Mouse (Mus musculus) lung, postnatal 25 days (tissue): ENCODE data around the gene Hist1h2bh.

ENCODE experiments used
- DNase-seq: peaks from one replicate; pipeline ENCODE4 v3.0.0; 2022; ENCODE audit warnings: low spot score

Hist1h2bh gene

DNA sequence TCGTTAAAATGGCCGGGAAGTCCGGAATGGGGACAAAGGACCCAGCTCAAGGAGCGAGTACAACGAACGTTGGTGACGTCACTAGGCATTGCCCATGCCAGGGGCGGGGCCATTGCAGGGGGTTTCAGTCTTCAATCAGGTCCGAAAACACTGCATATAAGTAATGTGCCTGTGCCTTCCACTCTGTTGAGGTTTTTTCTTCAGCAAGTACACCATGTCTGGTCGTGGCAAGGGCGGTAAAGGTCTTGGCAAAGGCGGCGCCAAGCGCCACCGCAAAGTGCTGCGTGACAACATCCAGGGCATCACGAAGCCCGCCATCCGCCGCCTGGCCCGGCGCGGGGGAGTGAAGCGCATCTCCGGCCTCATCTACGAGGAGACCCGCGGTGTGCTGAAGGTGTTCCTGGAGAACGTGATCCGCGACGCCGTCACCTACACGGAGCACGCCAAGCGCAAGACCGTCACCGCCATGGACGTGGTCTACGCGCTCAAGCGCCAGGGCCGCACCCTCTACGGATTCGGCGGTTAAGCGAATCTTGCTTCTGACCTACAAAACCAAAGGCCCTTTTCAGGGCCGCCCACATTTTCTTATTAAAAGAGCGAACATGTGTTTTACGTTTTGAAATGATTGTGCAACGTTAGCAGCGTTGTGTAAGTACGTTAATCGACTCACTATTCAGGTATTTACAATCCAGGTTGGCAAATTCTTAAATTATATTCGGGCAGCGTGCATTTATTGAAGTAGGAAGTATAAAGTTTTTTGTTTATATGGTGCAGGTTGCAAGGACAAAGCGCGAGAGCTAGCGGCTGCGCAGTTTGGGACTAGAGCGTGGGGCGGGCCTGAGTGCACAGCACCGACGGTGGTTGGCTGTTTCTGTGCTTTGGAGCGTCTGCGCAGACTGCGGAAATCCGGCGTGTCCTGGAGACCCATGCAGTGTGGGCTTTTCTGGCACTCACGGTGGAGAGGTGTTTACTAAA is 12.0 kb downstream of the Hist1h2bh start, which contains the start of gene Hist1h4h:
Gene Hist1h4h (plus strand): TSS at position 150 of the 975 bp plus-strand sequence.
- DNase-seq, result peak; percentile 99

DNA sequence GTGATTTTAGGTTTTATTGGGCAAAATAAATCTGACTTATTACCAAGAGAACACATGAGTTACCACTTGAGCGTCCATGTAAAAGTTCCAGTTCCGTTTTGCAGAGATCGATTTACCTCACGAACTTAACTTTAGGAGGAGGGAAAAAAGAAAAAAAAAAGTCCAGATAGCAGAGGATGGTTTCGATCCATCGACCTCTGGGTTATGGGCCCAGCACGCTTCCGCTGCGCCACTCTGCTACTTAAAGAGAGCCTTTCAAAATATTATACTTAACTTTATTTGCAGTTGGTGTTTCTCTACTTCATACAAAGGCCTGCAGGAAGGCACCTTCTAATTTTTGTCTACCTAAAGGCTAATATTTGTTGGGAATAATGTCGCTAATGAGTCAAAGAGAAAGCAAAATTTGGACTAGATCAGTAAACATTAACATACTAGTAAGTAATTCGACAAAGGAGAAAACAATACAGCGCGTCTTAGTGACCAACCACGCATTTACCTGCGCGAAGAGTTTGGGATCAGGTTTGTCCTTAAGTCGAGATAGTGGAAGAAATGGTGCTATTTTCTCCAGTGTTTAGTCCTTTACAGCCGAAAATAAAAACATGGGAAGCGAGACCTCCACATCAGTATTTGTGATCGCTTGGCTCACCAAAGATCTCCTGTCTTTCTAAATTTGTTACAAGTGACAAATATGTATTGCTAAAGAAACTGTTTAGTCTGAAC is 12.9 kb downstream of the Hist1h2bh start:
- DNase-seq, result peak; percentile 80

DNA sequence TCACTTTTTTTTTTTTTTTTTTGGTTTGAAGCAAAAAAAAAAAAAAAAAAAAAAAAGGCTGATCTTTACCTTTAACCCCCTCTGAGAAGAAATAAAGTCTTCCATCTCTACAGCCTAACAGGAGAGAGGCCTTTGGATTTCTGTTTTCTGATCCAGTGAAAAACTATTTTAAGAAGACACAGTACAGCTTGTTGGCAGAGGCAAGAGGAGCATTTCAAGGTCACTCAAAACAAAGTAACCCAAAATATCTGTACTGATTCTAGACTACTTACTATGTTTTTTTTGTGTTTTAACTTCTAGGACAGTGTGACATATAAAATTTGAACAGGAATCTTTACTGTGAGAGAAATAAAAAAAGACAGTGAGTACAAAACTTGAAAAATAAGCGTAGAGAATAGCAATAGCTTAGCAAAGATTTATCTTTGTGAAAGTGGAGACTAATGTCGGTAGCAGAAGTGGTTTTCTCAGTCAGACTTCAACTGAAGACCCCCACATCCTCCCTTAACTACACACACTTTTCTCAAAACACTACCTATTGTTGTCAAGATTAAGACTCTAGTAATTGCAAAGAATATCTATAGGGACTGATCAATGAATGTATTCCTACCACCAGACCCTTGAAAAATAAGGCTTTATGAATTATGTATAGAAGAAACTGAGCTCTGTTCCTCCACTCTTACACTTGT is 13.6 kb downstream of the Hist1h2bh start:
- DNase-seq, result no peak

DNA sequence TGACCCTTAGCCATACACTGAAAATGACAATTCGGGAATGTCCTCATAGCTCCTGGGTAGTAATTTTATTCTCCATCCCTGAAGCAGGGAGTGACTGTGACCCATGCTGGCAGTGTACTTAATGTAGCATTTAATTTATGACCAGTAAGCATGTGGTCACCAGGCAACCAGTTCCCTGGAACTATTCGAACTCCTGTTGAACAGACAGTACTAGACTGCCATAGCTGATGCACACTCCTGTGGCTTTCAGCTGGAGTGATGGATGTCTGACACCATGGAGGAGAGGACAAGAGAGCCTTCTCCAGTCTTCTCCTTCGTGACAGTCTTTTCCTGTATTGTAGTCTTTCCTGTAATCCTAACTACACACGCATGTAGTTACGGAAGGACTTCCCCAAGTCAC is 14.2 kb downstream of the Hist1h2bh start:
- DNase-seq, result no peak

DNA sequence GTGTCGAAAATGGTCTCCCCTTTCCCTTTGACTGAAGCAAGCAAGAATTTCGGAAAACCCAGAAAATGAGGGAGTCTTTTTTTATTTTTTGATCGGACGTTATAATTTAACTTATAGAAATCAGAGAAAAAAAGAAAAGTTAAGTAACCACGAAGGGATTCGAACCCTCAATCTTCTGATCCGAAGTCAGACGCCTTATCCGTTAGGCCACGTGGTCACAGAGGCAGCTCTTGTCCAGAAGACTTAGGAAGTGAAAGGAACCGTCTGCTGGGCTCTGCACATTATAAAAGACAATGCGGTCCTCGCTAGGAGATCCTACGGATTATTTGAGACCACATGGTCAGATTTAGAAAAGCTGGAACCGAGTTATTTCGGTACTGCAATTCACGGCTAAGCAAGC is 16.9 kb downstream of the Hist1h2bh start:
- DNase-seq, result peak; percentile 94

DNA sequence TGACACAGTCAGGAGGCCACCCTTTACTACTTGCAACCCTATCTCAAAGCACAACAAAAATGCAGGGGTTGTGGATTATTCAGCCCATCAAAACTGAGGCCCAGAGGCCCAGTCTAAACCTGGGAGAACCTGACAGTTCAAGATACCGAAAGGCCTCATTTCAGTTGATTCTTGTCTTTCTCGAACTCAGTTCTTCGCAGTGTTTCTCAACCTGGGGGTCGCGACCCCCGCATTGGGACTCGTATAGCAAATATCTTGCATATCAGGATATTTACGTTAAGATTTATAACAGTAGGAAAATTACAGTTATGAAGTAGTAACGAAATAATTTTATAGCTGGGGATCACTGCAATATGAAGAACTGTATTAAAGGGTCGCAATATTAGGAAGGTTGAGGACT is 17.3 kb downstream of the Hist1h2bh start:
- no peak for DNase-seq

DNA sequence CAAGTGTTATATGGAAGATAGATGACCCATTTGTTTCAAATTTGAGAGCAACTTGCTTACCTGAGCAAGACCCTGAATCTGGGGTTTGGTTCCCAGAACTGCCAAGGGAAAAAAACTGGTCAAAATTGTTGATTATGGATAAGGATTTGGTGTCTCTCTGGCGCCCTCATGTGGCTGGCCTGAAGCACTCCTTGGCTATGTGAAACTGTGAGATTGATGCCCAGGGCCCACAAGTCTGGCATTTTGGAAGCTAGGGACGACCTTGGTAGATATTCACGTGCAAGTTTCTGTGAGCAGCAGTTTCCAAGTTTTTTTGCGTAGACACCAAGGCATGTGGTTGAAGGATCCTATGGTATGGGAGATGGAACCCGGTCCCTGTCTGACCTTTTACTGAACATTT is 18.5 kb downstream of the Hist1h2bh start:
- DNase-seq, result peak; percentile 69

DNA sequence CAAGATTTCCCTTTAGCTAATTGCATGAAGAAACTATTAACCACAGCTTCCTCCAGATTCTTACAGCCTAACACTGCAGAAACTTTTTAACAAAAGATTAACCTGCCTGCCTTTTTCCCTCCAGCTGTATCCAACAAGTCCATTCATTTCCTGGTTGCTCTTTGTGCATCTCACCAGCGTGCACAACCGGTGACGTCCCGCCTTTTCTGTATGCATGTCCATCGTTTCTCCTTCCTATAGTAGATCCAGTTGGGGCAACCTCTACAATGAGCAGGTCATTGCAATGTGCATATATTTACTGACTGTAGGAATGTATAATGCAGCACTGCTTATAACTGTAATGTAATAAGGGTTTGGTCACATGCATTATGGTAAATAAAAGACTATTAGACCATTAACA is 19.2 kb downstream of the Hist1h2bh start:
- DNase-seq, result no peak

DNA sequence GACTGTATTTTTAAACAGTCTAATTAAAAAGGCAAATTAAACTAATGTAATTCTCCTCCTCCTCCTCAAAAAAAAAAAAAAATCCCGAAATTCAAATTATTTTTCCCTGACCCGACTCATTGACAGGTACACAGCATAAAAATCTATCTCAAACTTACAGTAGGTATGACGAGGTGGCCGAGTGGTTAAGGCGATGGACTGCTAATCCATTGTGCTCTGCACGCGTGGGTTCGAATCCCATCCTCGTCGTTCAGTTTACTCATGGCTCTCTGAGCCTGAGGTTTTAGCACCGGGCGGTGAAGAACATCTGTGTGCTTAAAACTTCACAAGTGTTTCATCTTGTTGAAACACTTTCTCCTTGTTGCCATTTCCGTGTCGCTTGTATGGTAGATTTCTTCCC is 21.5 kb downstream of the Hist1h2bh start:
- peak; percentile 82 for DNase-seq

DNA sequence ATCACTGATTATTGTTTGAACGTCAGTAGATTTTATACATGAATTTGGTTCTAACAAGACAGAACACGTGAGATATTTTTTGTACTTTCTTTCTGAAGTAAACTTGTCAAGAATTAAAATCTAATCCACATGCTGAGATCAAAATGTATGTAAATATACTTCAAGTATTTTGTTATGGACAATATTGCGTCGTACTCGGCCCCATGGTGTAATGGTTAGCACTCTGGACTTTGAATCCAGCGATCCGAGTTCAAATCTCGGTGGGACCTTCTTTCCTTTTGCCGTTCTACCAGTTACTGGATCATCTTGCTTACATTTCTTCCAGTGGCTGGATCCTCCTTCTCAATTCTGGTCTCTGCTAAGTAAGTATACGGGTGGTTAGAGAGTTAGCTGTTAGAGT is 23.8 kb downstream of the Hist1h2bh start:
- peak; percentile 84 for DNase-seq

DNA sequence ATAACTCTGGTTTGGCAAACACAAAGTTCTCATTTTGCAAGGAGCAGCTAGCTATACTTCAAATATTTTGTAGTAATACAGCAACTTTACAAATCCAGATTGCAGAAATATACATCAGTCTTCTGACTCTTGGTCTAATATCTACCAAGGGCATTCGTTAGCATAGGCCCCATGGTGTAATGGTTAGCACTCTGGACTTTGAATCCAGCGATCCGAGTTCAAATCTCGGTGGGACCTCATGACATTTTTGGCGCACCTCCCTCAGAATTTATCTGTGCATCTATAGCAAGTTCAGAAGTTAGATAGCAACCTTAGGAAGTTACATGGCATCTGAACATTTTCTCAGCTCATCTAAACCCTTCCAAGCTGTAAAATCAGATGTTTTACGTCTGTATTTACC is 24.3 kb downstream of the Hist1h2bh start:
- DNase-seq, result peak; percentile 86

DNA sequence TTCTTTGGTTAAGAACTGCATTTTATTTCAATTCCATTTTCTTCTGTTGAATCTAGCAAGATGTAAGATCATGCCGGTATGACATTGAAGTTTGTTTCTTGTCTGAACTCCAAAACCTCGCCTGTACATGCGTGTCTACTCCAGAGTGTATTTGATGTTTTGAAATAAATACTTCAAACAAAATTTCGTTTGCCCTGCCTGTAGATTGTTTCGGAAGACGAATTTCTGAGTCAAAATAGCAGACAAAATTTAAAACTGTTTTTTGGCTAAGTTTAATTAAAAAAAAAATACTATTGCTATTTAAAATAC is 24.9 kb downstream of the Hist1h2bh start:
- DNase-seq, result no peak

DNA sequence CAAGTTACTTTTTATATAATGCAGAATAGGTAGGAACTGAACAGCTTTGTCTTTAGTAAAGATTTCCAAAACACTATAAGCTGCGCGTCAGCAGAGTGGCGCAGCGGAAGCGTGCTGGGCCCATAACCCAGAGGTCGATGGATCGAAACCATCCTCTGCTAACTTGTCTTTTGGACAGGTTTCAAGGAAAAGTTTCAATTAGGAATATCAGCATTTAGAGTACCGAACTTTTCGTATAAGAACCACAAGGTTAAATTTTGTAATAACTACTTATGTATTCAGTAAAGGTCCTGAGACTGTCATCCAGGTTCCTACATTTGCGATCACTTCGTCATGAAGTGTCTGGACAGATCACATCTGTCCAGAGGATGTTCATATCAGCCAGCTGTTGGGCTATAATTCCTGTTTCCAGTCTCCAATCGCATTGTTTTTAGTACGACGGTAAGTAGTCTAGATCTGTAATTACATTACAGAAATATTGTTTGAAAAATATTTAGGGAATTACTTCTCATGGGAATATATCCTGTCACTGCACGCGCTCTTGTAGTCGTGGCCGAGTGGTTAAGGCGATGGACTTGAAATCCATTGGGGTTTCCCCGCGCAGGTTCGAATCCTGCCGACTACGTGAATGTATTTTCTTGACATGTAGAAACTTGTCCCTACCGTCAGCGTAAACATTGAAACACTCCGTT is 25.4 kb downstream of the Hist1h2bh start:
- peak; percentile 89 for DNase-seq

DNA sequence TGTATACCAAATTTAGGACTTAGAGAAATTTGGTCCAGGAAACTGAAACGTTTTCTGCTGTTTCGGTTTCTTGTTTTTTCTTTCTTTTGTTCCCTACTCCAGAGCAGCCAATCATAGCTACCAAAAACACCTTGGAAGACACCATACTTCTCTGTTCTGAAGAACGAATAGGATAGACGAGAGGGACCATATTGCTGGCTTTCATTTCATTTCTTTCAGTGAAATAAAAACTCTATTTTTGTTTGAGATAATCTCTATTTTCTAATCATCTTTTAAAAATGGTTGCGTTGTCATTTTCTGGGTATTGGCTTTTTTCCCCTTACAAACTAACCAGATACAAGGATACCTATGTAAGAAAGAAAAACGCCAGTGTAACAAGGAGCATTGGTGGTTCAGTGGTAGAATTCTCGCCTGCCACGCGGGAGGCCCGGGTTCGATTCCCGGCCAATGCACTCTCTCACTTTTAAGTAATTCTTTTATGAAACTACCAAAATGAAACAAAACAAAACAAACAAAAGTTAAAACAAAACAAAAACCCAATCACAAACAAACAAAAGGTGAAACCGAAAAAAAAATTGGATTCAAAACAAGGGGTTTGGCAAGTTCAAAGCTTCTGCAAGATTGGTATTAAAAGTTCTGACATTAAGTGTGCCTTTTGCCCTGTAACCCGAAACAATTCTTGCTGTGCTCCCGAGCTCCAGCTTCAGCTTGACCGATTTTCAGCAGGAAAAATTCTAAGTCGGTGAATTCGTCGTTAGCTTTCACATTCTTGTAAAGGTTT is 26.2 kb downstream of the Hist1h2bh start:
- DNase-seq, result peak; percentile 59

DNA sequence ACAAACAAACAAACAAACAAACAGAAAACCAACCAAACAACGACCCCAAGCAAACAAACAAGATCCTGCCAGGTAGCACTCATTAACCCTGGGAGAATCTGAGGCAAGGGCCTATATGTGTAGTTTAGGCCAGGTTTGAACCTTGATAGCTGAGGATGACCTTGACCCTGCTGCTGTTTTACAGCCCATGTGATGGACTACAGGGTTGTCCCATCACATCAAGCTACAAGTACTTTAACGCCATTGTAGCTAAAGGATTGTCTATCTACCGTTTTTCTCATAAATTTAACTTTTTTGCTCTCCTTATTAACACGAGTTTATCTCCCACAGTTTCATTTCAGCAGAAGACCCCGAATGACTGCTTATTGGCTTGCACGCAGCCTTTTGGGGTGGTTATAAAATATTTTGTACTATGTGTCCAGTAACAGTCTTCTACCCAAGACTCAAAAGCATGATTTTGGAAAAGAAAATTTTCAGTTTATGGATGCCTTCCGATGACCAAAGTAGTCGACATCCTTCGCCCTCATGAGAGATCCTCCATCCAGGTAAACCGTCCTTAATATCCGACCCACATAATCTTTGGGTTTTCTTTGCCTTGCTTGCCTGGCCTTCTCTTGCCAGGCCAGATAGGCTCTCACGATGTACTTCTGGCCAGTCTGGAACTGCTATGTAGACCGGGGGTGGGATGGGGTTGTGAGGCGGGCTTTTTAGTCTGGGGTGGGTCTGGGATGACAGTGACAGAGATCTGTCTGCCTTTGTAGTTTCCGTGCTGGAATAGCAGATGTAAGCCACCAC is 27.2 kb downstream of the Hist1h2bh start:
- no peak for DNase-seq

DNA sequence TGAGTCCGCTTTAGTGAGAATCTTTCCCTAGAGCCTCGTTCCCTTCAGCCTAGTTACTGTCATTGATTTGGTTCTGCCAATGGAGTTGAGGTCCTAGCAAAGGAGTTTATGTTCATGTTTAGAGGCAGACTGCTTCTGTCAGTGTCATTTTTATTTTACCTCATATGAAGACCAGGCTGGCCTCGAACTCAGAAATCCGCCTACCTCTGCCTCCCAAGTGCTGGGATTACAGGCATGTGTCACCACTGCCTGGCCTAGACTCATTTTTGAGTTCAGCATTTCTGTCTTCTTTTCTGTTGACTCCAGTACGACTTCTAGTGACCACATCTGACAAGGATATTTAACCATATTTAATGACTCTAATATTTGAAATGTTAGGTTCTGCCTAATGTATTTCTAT is 27.9 kb downstream of the Hist1h2bh start:
- DNase-seq, result no peak

DNA sequence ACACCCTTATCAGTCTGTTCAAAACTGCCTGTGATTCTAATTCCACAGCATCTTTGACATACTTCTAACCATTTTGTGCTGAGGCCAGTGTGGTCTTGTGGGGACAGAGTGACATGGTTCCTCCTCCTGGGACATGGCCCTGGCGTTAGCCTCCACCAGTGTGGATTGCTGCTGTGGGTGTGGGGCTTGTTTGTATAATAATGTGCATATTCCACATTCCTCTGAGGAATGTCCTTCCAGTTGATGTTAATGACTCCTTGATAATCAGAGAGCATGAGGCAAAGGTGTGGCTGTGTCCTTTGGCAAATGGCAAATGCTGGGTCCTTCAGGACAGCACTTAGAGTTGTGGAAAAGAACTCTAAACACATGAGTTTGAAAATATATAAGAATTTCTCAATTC is 29.7 kb downstream of the Hist1h2bh start:
- no peak for DNase-seq

DNA sequence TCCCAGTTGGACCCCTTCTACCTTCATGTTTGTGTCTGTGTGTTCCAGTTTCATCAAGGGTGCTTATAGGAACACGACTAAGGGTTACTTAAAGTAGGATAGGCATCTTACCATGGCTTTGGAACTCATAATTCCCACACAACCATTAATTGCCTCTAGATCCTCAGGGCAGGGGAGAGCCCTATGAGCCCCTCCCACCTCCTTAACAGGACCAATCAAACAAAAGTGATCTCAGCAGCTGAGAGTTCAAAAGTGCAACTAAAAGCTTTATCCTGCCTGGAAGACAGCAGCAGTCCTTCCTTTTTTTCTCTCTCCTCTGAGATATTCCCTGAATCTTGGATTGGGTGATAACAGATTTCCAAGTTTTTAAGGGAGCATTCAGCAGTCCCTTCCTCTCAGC is 33.1 kb downstream of the Hist1h2bh start:
- no peak for DNase-seq

DNA sequence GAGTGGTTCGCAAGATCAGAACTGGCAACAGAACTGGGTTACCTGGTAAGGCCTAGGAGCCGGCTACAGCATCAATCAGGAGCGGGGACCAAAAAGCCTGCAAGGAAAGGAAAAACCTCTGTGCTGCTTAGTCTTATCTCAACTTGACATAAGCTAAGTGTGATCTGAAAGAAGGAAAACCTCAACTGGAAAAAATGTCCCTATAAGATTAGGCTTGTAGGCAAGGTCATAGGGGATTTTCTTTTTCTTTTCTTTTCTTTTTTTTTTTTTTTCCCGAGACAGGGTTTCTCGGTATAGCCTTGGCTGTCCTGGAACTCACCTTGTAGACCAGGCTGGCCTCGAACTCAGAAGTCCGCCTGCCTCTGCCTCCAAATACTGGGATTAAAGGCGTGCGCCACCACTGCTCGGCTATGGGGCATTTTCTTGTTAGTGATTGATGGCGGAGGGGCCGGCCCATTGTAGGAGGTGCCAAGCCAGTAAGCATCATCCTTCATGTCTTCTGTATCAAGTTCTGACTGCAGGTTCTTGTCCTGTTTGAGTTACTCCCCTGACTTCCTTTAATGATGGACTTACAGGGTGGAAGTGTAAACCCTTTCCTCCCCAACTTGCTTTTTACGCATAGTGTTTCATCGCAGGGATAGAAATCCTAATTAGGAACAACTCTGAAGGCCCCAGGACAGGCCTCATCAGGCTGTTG is 36.2 kb downstream of the Hist1h2bh start:
- DNase-seq, result no peak

DNA sequence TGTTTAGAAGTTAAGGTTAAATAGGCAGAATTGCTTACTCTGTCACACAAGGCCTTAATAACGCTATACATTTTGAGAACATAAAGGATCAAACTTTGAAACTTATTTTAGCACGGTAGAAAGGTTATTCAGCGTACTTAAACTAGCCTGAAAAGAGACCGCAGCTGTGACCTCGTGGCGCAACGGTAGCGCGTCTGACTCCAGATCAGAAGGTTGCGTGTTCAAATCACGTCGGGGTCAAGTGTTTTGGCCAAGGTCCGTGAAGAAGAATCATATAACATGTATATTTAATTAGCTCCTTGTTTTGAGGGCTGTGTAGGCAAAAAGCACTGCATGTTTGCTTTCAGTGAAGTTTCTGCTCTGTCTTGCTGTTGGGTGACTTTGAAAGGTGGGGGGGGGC is 36.8 kb downstream of the Hist1h2bh start:
- DNase-seq, result peak; percentile 27
